In the genomic region with DNA sequence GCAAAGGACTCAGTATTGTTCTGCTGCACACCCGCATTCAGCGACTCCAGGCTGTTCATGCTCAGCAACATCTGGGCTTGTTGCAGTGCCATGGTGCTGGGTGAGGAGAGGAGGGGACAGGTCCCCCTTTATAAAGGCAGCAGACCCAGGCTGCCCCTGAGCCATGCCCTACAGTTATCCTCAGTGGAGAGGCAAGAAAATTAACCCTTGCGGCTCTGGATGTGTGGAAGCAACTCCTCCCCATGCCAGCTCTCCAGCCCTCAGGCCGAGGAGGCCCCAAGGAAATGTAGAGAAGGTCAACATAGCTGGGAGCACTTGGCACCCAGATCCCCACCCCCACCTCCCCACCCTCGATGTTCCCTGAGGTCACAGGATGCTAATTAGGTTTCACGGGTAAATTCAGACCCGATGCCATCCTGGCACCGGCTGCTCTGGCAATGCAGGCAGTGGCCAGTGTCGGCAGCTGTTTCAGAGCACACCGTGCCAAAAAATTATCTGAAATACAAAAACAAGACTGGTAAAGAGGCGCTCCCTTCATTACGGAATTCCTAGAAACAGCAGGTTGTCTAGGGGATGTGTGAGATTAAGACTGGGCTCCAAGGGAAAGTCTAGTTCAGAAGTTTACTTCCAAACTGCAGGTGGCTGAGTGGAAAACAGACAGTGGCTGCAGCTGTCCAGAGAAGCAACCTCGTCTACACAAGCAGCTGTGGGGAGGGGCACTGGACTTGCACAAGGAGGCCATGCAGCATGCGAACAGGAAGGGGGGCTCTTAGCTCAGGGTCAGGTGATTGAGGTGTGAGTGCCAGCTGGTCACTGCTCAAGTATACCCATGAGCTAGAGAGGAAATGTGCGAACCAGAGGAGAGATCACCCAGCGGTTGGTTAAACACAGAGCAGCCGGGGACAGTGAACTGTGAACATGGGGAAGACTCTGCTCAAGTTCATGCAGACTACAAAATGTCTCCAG, we compare ENCODE assay signal across 8 mouse cellular contexts. TPM values are rescaled to one million over a fixed set of nuclear protein-coding genes. Genes with fewer than 3 reads are reported as not detected.
A peak's percentile ranks its signal among the peaks of the same experiment; 100 is the strongest.
DNase-seq lines count a peak whose midpoint lies in the region; ATAC-seq and TF ChIP-seq lines count a peak whose summit lies in the region.

No protein-coding gene starts in this region.

- H3ac ChIP-seq in myocyte (ENCODE audit: control insufficient read depth, insufficient read length): no peak overlapping the region

- 76% methylated on average over 17 of the region's 17 CpGs for WGBS in forebrain, embryonic 13.5 days
- WGBS in forebrain, embryonic 11.5 days: 91% methylated on average over 17 of the region's 17 CpGs
- 88% methylated on average over 17 of the region's 17 CpGs for WGBS in liver, embryonic 12.5 days (ENCODE audit: insufficient replicate concordance)
- 84% methylated on average over 17 of the region's 17 CpGs for WGBS in intestine, embryonic 14.5 days

- no peak for TF ChIP-seq POLR2A in myocyte (IDR thresholded peaks at IDR 0.05; ENCODE audit: insufficient read length, low read depth)

- no peak overlapping the region for H3K4me2 ChIP-seq in forebrain, embryonic 13.5 days
- H3K4me2 ChIP-seq in forebrain, embryonic 11.5 days (ENCODE audit: low read depth, low read length, severe bottlenecking): no peak overlapping the region
- no peak overlapping the region for H3K4me2 ChIP-seq in liver, embryonic 12.5 days
- H3K4me2 ChIP-seq in intestine, embryonic 14.5 days (ENCODE audit: low read length): no peak overlapping the region
- no peak overlapping the region for H3K4me2 ChIP-seq in myocyte (ENCODE audit: low read depth)

- no peak overlapping the region for H3K4me3 ChIP-seq in forebrain, embryonic 13.5 days
- no peak overlapping the region for H3K4me3 ChIP-seq in forebrain, embryonic 11.5 days (ENCODE audit: low read depth, low read length)
- H3K4me3 ChIP-seq in liver, embryonic 12.5 days: no peak overlapping the region
- H3K4me3 ChIP-seq in intestine, embryonic 14.5 days (ENCODE audit: low read depth, low read length): no peak overlapping the region
- no peak overlapping the region for H3K4me3 ChIP-seq in myocyte

- H3K79me2 ChIP-seq in myocyte (ENCODE audit: control insufficient read depth, insufficient read depth): no peaks in the 10 kb centered on the region

- no peak for DNase-seq in forebrain, embryonic 11.5 days (ENCODE audit: low spot score)
- DNase-seq in liver: no peak
- no peak for DNase-seq in intestine, embryonic 14.5 days (ENCODE audit: low spot score)
- DNase-seq in thymus, postnatal 4 days: no peak
- no peak for DNase-seq in cerebellum, adult 8-10 months

- H3K4me1 ChIP-seq in forebrain, embryonic 13.5 days: peaks cover 30% of the 10 kb centered on the region
- no peaks in the 10 kb centered on the region for H3K4me1 ChIP-seq in forebrain, embryonic 11.5 days (replicated peaks; ENCODE audit: control insufficient read depth, insufficient read depth, low read length)
- peaks cover 38% of the 10 kb centered on the region for H3K4me1 ChIP-seq in liver, embryonic 12.5 days
- peaks cover 8% of the 10 kb centered on the region for H3K4me1 ChIP-seq in intestine, embryonic 14.5 days (replicated peaks; ENCODE audit: control insufficient read depth, insufficient read depth, low read length)

- ATAC-seq in forebrain, embryonic 13.5 days: no peak; the same call in 1 of the 2 replicates
- ATAC-seq in forebrain, embryonic 11.5 days (replicated peaks; ENCODE audit: low FRiP score): no peak
- peak; percentile 9; the same call in 1 of the 2 replicates for ATAC-seq in liver, embryonic 12.5 days
- no peak; the same call in 1 of the 2 replicates for ATAC-seq in intestine, embryonic 14.5 days (replicated peaks; ENCODE audit: low FRiP score, low TSS enrichment, low read depth)

- no peaks in the 10 kb centered on the region for H3K27me3 ChIP-seq in forebrain, embryonic 13.5 days
- H3K27me3 ChIP-seq in forebrain, embryonic 11.5 days (ENCODE audit: control insufficient read depth, insufficient read depth, low read length): no peaks in the 10 kb centered on the region
- H3K27me3 ChIP-seq in liver, embryonic 12.5 days (replicated peaks): no peaks in the 10 kb centered on the region
- no peaks in the 10 kb centered on the region for H3K27me3 ChIP-seq in intestine, embryonic 14.5 days (replicated peaks; ENCODE audit: control insufficient read depth, insufficient read depth, low read length)
- no peaks in the 10 kb centered on the region for H3K27me3 ChIP-seq in myocyte (ENCODE audit: control insufficient read depth, insufficient read depth, insufficient read length)

- H3K9me3 ChIP-seq in forebrain, embryonic 13.5 days (replicated peaks): no peaks in the 10 kb centered on the region
- H3K9me3 ChIP-seq in forebrain, embryonic 11.5 days (ENCODE audit: control insufficient read depth, low read length): no peaks in the 10 kb centered on the region
- H3K9me3 ChIP-seq in liver, embryonic 12.5 days (replicated peaks): no peaks in the 10 kb centered on the region
- H3K9me3 ChIP-seq in intestine, embryonic 14.5 days (ENCODE audit: control insufficient read depth, low read length): no peaks in the 10 kb centered on the region

- H3K27ac ChIP-seq in forebrain, embryonic 13.5 days: peak overlapping the region; percentile 74
- no peak overlapping the region for H3K27ac ChIP-seq in forebrain, embryonic 11.5 days (ENCODE audit: low read depth, low read length)
- H3K27ac ChIP-seq in liver, embryonic 12.5 days: peak overlapping the region; percentile 45
- 0 out of 2 replicates have a peak overlapping the region, but pooled peaks have one; percentile 6 for H3K27ac ChIP-seq in intestine, embryonic 14.5 days (ENCODE audit: low read depth)

- 0 out of 2 replicates have a peak overlapping the region, but pooled peaks have one; percentile 26 for H3K9ac ChIP-seq in forebrain, embryonic 13.5 days
- H3K9ac ChIP-seq in forebrain, embryonic 11.5 days (ENCODE audit: low read length): no peak overlapping the region
- no peak overlapping the region for H3K9ac ChIP-seq in liver, embryonic 12.5 days
- H3K9ac ChIP-seq in intestine, embryonic 14.5 days (ENCODE audit: low read length): no peak overlapping the region

- peaks cover 96% of the 10 kb centered on the region for H3K36me3 ChIP-seq in forebrain, embryonic 13.5 days (ENCODE audit: poor library complexity, severe bottlenecking)
- peaks cover 31% of the 10 kb centered on the region for H3K36me3 ChIP-seq in forebrain, embryonic 11.5 days (ENCODE audit: control insufficient read depth, insufficient read depth, low read length)
- peaks cover 97% of the 10 kb centered on the region for H3K36me3 ChIP-seq in liver, embryonic 12.5 days
- peaks cover 94% of the 10 kb centered on the region for H3K36me3 ChIP-seq in intestine, embryonic 14.5 days (ENCODE audit: control insufficient read depth, insufficient read depth, low read length)
- peaks cover 47% of the 10 kb centered on the region for H3K36me3 ChIP-seq in myocyte (ENCODE audit: control insufficient read depth, insufficient read depth)

TF ChIP-seq in myocyte, 11 proteins besides CTCF, POLR2A, EP300 and RAD21:
- TF ChIP-seq CEBPB (IDR thresholded peaks at IDR 0.05; ENCODE audit: insufficient read depth, poor library complexity, severe bottlenecking): no peak
- peak in 2 of 3 experiments; percentile 1 to 72 for TF ChIP-seq MYOG (IDR thresholded peaks at IDR 0.05; ENCODE audit: control insufficient read depth in 1 of 3, insufficient read depth in 1 of 3, insufficient read length in 2 of 3, low read depth in 2 of 3)
- TF ChIP-seq SRF (IDR thresholded peaks at IDR 0.05; ENCODE audit: control insufficient read depth, insufficient read length, low read depth): no peak
- peak in 2 of 3 experiments; percentile 55 to 57 for TF ChIP-seq MYOD1 (IDR thresholded peaks at IDR 0.05; ENCODE audit: control insufficient read depth in 1 of 3, insufficient read length in 2 of 3, low read depth in 2 of 3)

RNA-seq across cellular contexts. Expression of a gene that starts 20.5 kb away (rescaled TPM):
- polyA plus RNA-seq in forebrain, embryonic 13.5 days (2015; fragmentation: Nextera tagmentation; extraction: Ambion mirVana): 40.0 and 41.1 TPM in 2 replicates
- polyA plus RNA-seq in forebrain, embryonic 11.5 days (2014; fragmentation: Nextera tagmentation; extraction: Ambion mirVana): 24.4 and 26.3 TPM in 2 replicates
- polyA plus RNA-seq in liver, embryonic 12.5 days (2016; fragmentation: Nextera tagmentation; extraction: Ambion mirVana): 14.5 and 16.7 TPM in 2 replicates
- 24.3 and 27.3 TPM in 2 replicates for polyA plus RNA-seq in intestine, embryonic 14.5 days (2014; fragmentation: Nextera tagmentation; extraction: Ambion mirVana)
- polyA plus RNA-seq in myocyte (2012; fragmentation: generic; extraction: Trizol): 8.2 TPM

RNA-seq across cellular contexts. Expression of a gene that starts 21.5 kb away (rescaled TPM):
- polyA plus RNA-seq in forebrain, embryonic 13.5 days (2015; fragmentation: Nextera tagmentation; extraction: Ambion mirVana): 552 and 565 TPM in 2 replicates
- 536 and 549 TPM in 2 replicates for polyA plus RNA-seq in forebrain, embryonic 11.5 days (2014; fragmentation: Nextera tagmentation; extraction: Ambion mirVana)
- polyA plus RNA-seq in liver, embryonic 12.5 days (2016; fragmentation: Nextera tagmentation; extraction: Ambion mirVana): 330 and 342 TPM in 2 replicates
- 448 and 490 TPM in 2 replicates for polyA plus RNA-seq in intestine, embryonic 14.5 days (2014; fragmentation: Nextera tagmentation; extraction: Ambion mirVana)
- 197 TPM for polyA plus RNA-seq in myocyte (2012; fragmentation: generic; extraction: Trizol)

RNA-seq across cellular contexts. Expression of a gene that starts 50.2 kb away (rescaled TPM):
- polyA plus RNA-seq in forebrain, embryonic 13.5 days (2015; fragmentation: Nextera tagmentation; extraction: Ambion mirVana): 51.9 and 56.0 TPM in 2 replicates
- polyA plus RNA-seq in forebrain, embryonic 11.5 days (2014; fragmentation: Nextera tagmentation; extraction: Ambion mirVana): 51.1 and 53.2 TPM in 2 replicates
- 14.4 and 14.9 TPM in 2 replicates for polyA plus RNA-seq in liver, embryonic 12.5 days (2016; fragmentation: Nextera tagmentation; extraction: Ambion mirVana)
- 31.8 and 38.2 TPM in 2 replicates for polyA plus RNA-seq in intestine, embryonic 14.5 days (2014; fragmentation: Nextera tagmentation; extraction: Ambion mirVana)
- 8.2 TPM for polyA plus RNA-seq in myocyte (2012; fragmentation: generic; extraction: Trizol)
